Mouse (Mus musculus) small intestine, adult 10 weeks (tissue): ENCODE measurements around the gene Nelfcd. TPM values are rescaled to one million over a fixed set of nuclear protein-coding genes. Genes with fewer than 3 reads are reported as not detected.

ENCODE experiments used
- polyA plus RNA-seq: library from polyadenylated mRNA; stranded (reverse); fragments of 350-450 nt; fragmentation: Illumina TruSeq; extraction: RNeasy Lipid Tissue Mini Kit (QIAGEN cat#74804); gene quantifications from one replicate; pipeline ENCODE4 v1.2.3, GENCODE M21; 2014; ENCODE audit warnings: low replicate concordance

The Nelfcd gene
- 2.3 TPM for polyA plus RNA-seq

DNA sequence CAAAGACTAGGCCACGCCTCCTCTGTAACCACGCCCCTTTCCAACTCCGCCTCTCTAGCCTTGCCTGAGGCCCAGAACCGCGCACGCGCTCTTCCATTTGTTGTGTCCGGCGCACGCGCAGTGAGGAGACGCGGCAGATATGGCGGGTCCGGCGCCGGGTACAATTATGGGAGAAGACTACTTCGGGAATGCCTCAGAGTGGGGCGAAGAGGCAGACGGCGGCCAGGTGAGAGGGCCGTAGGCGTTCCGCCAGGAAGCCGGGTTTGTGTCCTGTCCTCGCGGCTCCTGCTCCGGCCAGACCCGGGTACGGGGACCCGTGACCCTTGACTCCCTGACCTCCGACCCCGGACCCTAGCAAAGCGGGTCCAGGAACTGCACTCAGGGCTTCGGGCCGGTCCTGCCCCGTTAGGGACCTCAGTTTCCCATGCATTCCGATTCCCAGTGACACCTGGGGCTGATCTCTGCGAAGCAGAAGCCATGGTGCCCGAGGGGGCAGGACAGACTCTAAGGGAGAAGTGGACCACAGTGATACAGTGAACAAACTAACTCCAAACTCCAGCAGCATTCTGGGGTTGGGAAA, at the start of gene Nelfcd:
Nelfcd (plus strand) TSS at position 74 of the 580 bp plus-strand sequence.

DNA sequence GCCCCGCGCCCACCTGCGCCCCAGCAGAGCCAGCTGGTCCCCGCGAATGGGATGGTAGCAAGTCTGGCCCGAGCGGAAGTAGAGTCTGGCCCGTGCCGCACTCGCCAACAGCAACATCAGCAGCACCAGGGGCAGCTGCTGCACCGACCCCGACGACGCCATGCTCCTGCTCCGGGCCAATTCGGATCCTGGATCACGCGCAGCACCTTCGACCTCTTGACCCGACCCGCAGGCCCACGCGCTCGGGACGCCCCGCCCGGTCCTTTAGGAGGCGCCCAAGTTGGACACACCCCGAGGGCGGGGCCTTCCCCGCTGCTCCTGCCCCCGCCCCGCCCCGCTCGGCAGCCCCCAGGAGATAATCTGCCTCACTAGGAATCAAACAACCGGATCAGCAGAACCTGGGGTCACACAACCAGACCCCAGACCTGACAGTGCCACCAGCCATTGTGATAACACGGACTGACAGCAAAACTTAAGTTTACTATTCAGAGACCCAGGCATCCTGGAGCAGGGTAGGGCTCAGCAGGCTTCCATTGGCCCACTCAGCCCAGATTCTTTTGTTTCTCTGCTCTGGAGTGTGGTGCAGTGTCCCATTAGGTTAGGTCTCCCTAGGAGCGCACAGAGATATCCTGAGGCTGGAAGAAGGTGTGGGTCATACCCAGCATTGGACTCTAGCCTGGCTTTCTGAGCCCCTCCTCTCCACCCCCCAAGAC, 23.3 kb downstream of the Nelfcd start, which contains the start of gene Ctsz:
Ctsz (minus strand) TSS at position 303 of the 713 bp plus-strand sequence.

DNA sequence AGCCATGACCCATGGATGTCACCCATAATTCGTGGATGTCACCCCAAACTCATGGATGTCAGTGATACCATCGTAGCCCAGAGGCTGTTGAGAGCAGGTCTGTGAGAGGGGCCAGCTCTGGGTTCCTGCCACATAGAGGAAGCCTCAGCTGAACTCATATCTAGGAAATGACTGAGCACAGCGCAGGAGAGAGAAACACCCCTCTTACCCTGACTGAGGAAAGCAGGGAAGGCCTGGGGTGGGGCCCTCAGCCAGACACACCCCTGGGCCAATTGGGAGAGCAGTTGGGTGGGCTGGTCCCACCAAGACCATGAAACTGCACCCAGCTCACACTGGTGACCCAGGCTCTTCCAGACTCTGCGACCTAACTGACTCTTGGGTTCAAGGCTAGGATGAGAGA, 34.7 kb downstream of the Nelfcd start, which contains the start of gene Tubb1:
Tubb1 (plus strand) TSS at position 343 of the 400 bp plus-strand sequence.

DNA sequence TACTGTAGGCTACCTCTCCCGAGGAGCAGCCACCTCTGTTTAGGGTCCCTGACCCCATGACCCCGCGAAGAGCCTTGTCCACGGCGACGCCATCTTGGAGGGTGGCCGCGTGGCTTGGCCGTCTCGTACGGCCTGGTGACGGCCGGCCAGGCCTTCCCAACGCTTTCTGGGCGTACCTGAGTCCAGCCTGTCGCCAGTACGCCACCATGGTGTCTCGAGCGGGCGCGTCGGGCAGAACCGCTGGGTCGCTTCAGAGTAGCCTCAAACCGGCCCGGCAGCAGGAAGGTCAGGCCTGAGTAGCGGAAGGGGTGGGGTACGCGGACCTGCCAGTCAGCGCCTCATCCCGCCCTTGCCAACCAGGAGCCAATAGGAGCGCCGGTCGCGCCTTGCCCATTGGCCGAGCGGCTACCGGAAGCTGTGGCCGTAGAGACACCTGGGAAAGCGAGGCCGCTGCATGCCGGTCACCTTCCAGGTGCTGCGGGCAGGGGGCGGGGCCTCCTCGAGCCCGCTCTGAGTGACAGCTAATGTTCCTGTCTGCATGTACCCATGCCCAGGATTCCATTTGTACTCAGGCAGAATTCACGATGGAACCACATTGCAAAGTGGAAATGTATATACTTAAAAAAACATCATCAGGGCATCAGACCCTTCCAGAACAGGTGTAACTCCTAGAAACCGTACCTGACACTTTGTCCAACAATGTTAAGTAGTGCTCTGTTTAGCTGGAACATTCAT, 48.4 kb downstream of the Nelfcd start, which contains the start of gene Atp5e:
Atp5e (minus strand) TSS at position 317 of the 735 bp plus-strand sequence.

DNA sequence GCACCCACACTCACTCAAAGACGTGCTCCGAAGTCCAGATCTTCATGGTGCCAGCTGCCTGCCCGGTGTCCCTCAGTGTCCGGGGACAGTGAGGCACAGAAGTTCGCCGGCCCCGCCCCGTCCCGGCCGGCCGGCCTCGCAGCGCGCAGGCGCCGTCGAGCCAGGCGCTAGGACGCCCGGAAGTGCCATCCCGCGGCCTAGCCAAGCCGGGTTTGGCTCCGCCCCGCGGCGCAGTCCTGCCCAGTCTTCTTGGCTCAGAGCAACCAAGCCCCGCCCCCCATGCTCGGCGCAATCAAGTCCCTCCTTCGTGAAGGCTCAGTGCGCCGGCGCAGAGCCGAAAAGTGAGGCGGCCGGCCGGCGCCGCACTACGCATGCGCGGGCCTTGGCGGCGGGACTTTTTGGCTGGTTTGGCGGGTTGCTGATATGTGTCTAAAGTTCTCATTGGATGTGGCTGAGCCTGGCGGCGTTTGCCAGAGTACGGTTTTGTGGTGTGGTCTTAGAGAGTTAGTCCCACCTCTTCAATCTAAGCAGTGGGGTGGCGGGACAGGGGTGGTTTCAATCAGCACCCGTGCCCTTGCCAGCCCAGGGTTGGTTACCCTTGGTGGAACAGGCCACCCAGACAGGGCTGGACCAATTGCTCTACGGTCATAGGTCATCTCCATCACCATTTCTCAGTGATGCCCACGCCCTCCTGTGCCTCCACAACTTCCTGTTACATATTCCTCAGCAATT, 57.4 kb downstream of the Nelfcd start, which contains the start of gene Prelid3b:
Prelid3b (minus strand) TSS at position 264 of the 732 bp plus-strand sequence.

Other genes starting within 250 kb of the Nelfcd start
- 371 TPM for gene Gnas, start 131.5 kb upstream of the Nelfcd start, polyA plus RNA-seq
- not detected for gene Gm20721, start 69.1 kb upstream of the Nelfcd start, polyA plus RNA-seq
- gene Ctsz, start 23.2 kb downstream of the Nelfcd start, polyA plus RNA-seq = 8.4 TPM
- gene Tubb1, start 34.9 kb downstream of the Nelfcd start, polyA plus RNA-seq = not detected
- gene Atp5e, start 48.3 kb downstream of the Nelfcd start, polyA plus RNA-seq = 20.3 TPM
- 118 TPM for gene Prelid3b, start 57.3 kb downstream of the Nelfcd start, polyA plus RNA-seq
- gene Zfp831, start 227.7 kb downstream of the Nelfcd start, polyA plus RNA-seq = 0.30 TPM